Mouse (Mus musculus) lung, adult 2 months (tissue): ENCODE results near the gene Pgm1.

ENCODE experiments used
- CTCF ChIP-seq: fragments of 200-500 bp; IDR thresholded peaks from 2 replicates; pipeline ENCODE4 v1.5.1; 2011; ENCODE audit warnings: mild to moderate bottlenecking, low read length, control low read depth; ENCODE audit not compliant: insufficient read depth
- POLR2A ChIP-seq: fragments of 200-500 bp; IDR thresholded peaks from 2 replicates; pipeline ENCODE4 v1.6.1; 2011; ENCODE audit warnings: low read depth, mild to moderate bottlenecking, control low read depth, low read length, borderline replicate concordance; ENCODE audit errors: extremely low read depth

GRCm38 (mm10) chr4:100028641-100029040 is 99.4 kb downstream of the Pgm1 start:
- TF ChIP-seq CTCF (peak; percentile 66), POLR2A (no peak)
